In genomic region chr4:41604476-41605396, GRCm38 (mm10) we compare ENCODE assay signal across 10 mouse cellular contexts. TPM values are rescaled to one million over a fixed set of nuclear protein-coding genes. Genes with fewer than 3 reads are reported as not detected.
DNase-seq lines count a peak whose midpoint lies in the region; ATAC-seq and TF ChIP-seq lines count a peak whose summit lies in the region.
"Had no signal": no experiment of that assay in that cellular context is flagged by ENCODE, and none has a peak within 500 bp of the region (broad histone marks: within the 10 kb centered on the region; RNA-seq: fewer than 3 reads in every experiment).

No protein-coding gene starts in this region.

- peak overlapping the region; percentile 9; the same call in 1 of the 2 replicates for H3K27ac ChIP-seq in neural tube, embryonic 11.5 days (ENCODE audit: low read depth, low read length)
- no peak overlapping the region for H3K27ac ChIP-seq in forebrain, postnatal 0 days (ENCODE audit: low read depth, low read length)
- H3K27ac ChIP-seq: embryonic facial prominence, embryonic 15.5 days; limb, embryonic 12.5 days had no signal

- H3K27me3 ChIP-seq in neural tube, embryonic 11.5 days (ENCODE audit: control insufficient read depth, insufficient read depth, low read length), result no peaks in the 10 kb centered on the region
- H3K27me3 ChIP-seq in forebrain, postnatal 0 days (ENCODE audit: insufficient read depth, low read length), result no peaks in the 10 kb centered on the region
- H3K27me3 ChIP-seq: embryonic facial prominence, embryonic 15.5 days had no signal

- TF ChIP-seq CTCF in forebrain, postnatal 0 days (IDR thresholded peaks at IDR 0.05; ENCODE audit: low read depth), result peak; percentile 57

- DNase-seq in embryo, embryonic 10 days (ENCODE audit: low spot score), result peak; percentile 34
- no peak for DNase-seq in embryo, embryonic 9.5 days (ENCODE audit: extremely low spot score)
- peak; percentile 59 for DNase-seq in neural tube, embryonic 11.5 days (ENCODE audit: low spot score)
- no peak for DNase-seq in neural tube, embryonic 10.5 days (ENCODE audit: extremely low spot score, low spot score)
- DNase-seq in forebrain, postnatal 0 days, result peak; percentile 40
- peak; percentile 62 for DNase-seq in retina, postnatal 1 day
- no peak for DNase-seq in urinary bladder, postnatal 10 days (ENCODE audit: low spot score)
- DNase-seq in spleen, adult 12 weeks (ENCODE audit: low spot score), result no peak

- no peaks in the 10 kb centered on the region for H3K9me3 ChIP-seq in neural tube, embryonic 11.5 days (ENCODE audit: control insufficient read depth, low read length)
- no peaks in the 10 kb centered on the region for H3K9me3 ChIP-seq in forebrain, postnatal 0 days (ENCODE audit: low read length)
- H3K9me3 ChIP-seq: embryonic facial prominence, embryonic 15.5 days; limb, embryonic 12.5 days had no signal

- WGBS in neural tube, embryonic 11.5 days, result 37% methylated on average over 8 of the region's 8 CpGs
- WGBS in forebrain, postnatal 0 days, result 19% methylated on average over 8 of the region's 8 CpGs

- H3K9ac ChIP-seq in neural tube, embryonic 11.5 days (ENCODE audit: low read length), result peak overlapping the region; percentile 15
- no peak overlapping the region for H3K9ac ChIP-seq in forebrain, postnatal 0 days
- H3K9ac ChIP-seq: embryonic facial prominence, embryonic 15.5 days; limb, embryonic 12.5 days had no signal

- peak; percentile 58; the same call in 1 of the 2 replicates for ATAC-seq in neural tube, embryonic 11.5 days (ENCODE audit: insufficient read depth, low FRiP score, low TSS enrichment)
- no peak for ATAC-seq in forebrain, postnatal 0 days

- H3K4me1 ChIP-seq in neural tube, embryonic 11.5 days (ENCODE audit: control insufficient read depth, insufficient read depth, low read length), result peaks cover 6% of the 10 kb centered on the region; the same call in 1 of the 2 replicates
- H3K4me1 ChIP-seq in forebrain, postnatal 0 days (ENCODE audit: insufficient read depth), result no peaks in the 10 kb centered on the region
- H3K4me1 ChIP-seq: embryonic facial prominence, embryonic 15.5 days; limb, embryonic 12.5 days had no signal

- H3K36me3 ChIP-seq in neural tube, embryonic 11.5 days (ENCODE audit: control insufficient read depth, insufficient read depth, low read length), result no peaks in the 10 kb centered on the region
- no peaks in the 10 kb centered on the region for H3K36me3 ChIP-seq in forebrain, postnatal 0 days (ENCODE audit: insufficient read depth)
- H3K36me3 ChIP-seq: embryonic facial prominence, embryonic 15.5 days; limb, embryonic 12.5 days had no signal

- no peak overlapping the region for H3K4me3 ChIP-seq in neural tube, embryonic 11.5 days (ENCODE audit: low read depth, low read length)
- no peak overlapping the region for H3K4me3 ChIP-seq in forebrain, postnatal 0 days (ENCODE audit: low read depth, low read length)
- H3K4me3 ChIP-seq: embryonic facial prominence, embryonic 15.5 days; limb, embryonic 12.5 days had no signal

- H3K4me2 ChIP-seq in neural tube, embryonic 11.5 days (ENCODE audit: low read depth), result no peak overlapping the region
- H3K4me2 ChIP-seq in forebrain, postnatal 0 days (ENCODE audit: low read depth), result no peak overlapping the region
- H3K4me2 ChIP-seq: embryonic facial prominence, embryonic 15.5 days; limb, embryonic 12.5 days had no signal

RNA-seq across cellular contexts. Expression of gene Dnaic1, which starts 35.2 kb away (rescaled TPM):
- 0.62 and 2.8 TPM in 2 replicates for polyA plus RNA-seq in neural tube, embryonic 11.5 days (2014; fragmentation: Nextera tagmentation; extraction: Ambion mirVana)
- 2.2 and 4.9 TPM in 2 replicates for total RNA-seq in forebrain, postnatal 0 days (2014; rRNA removed)
- 2.7 and 2.8 TPM in 2 replicates for polyA plus RNA-seq in forebrain, postnatal 0 days (2015; fragmentation: Nextera tagmentation; extraction: Ambion mirVana)

RNA-seq across cellular contexts. Expression of gene Enho, which starts 35.4 kb away (rescaled TPM):
- 36.9 and 43.3 TPM in 2 replicates for polyA plus RNA-seq in neural tube, embryonic 11.5 days (2014; fragmentation: Nextera tagmentation; extraction: Ambion mirVana)
- total RNA-seq in forebrain, postnatal 0 days (2014; rRNA removed), result 106 and 130 TPM in 2 replicates
- polyA plus RNA-seq in forebrain, postnatal 0 days (2015; fragmentation: Nextera tagmentation; extraction: Ambion mirVana), result 117 and 122 TPM in 2 replicates

RNA-seq across cellular contexts. Expression of gene Fam219a, which starts 35.4 kb away (rescaled TPM):
- 10.2 and 11.6 TPM in 2 replicates for polyA plus RNA-seq in neural tube, embryonic 11.5 days (2014; fragmentation: Nextera tagmentation; extraction: Ambion mirVana)
- 76.6 and 95.8 TPM in 2 replicates for total RNA-seq in forebrain, postnatal 0 days (2014; rRNA removed)
- polyA plus RNA-seq in forebrain, postnatal 0 days (2015; fragmentation: Nextera tagmentation; extraction: Ambion mirVana), result 13.8 and 18.6 TPM in 2 replicates

Comparison
In these comparisons a context has a peak if more than half of its experiments do, and no peak if none do; other contexts are left out.
1. DNase-seq: peak in embryo, embryonic 10 days (single experiment), neural tube, embryonic 11.5 days (single experiment), forebrain, postnatal 0 days (single experiment) and retina, postnatal 1 day (single experiment); none in embryo, embryonic 9.5 days (single experiment), neural tube, embryonic 10.5 days (single experiment), urinary bladder, postnatal 10 days (single experiment) and spleen, adult 12 weeks (single experiment).